Mouse (Mus musculus): Measurements from ENCODE around the gene Ick.

Ick gene

DNA sequence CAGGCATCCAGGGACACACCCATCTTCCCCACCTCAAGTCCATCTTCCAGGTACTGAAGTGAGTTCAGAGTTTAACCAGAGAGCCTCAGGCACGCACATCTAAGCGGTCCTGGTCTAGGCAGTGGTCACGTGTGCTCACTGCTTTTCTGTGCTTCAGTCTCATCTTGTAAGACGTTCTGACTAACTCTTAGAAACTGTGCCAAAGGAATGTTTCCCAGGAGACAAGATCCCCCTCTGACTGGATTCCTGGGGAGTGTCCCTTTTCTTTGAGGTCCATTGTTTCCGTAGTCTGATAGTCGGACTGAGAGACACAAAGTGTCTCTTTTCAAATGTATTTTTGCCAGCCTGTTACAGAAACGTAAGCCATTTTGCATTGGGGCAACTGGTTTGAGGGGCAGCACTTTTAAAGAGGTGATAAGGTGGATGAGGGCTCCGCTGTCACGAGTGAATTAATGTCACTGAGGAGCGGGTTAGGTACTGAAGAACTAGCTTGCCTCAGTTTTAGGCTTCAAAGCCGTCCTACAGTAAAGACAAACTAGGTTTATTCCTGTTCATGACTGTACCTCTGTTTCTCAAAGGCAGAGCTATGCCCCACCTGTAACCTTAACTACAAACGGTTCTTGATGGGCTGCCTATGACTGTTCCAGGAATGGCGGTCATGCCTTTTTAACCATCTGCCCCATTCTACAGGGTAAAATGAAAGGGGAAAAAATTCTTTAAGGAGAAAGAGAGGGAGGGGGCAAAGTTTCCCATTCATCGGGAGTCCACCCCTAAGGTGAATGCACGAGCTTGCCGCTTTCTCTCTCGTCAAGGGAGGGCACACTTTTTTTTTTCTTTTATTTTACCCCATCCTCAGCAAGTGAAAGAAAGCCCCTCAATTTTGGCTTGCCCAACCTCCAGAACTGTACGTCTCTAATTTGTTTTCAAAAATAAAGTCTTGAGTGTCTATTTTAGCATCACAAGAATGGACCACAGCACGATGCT lies 82.0 kb downstream of the Ick start:
- peak; percentile 19 for DNase-seq (ENCODE audit: low read depth, low spot score)

- DNase-seq (ENCODE audit: low read depth, low spot score) = peak; percentile 88
Measured at GRCm38 (mm10) chr9:78191736-78192135, 82.7 kb downstream of the Ick start.

GRCm38 (mm10) chr9:78193902-78194597 lies 85.1 kb downstream of the Ick start:
- DNase-seq (ENCODE audit: low read depth, low spot score) = peak; percentile 88

DNA sequence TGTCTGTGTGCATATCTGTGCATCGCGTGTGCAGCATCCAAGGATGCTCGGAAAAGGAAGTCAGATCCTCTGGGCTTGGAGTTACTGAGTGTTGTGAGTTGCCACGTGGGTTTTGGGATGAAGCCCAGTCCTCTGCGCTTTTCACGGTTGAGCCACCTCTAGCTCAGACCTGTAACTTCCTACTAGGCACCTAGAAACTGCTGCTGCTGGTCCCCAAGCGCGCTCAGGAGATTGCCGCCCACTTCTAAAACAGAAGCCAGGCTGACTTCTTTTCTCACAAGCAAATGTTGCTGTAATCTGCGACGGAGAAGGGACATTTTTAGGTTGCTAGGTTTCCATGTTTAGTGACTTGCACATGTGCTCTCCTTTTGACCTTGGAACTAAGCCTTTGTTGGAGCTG lies 86.0 kb downstream of the Ick start:
- no peak for DNase-seq (ENCODE audit: low read depth, low spot score)

- DNase-seq (ENCODE audit: low read depth, low spot score) = no peak
Measured at GRCm38 (mm10) chr9:78197801-78198200, 88.8 kb downstream of the Ick start.

DNA sequence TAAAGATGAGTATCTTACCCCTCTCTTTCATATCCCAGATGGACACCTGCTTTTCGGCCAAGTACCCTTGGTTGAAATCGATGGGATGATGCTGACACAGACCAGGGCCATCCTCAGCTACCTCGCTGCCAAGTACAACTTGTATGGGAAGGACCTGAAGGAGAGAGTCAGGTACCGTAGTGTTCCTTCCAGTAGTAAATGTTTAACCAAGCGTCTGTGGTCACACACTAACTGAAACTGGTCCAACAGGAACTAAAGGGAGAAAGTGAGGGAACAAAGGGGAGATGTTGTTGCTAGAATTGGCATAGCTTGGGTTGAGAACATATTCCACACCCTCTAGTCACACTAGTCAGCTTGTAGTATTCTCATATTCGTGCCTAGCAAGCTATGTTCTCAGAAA lies 95.2 kb downstream of the Ick start:
- no peak for DNase-seq (ENCODE audit: low read depth, low spot score)

GRCm38 (mm10) chr9:78208956-78209355 lies 100.0 kb downstream of the Ick start:
- DNase-seq (ENCODE audit: low read depth, low spot score) = no peak

DNA sequence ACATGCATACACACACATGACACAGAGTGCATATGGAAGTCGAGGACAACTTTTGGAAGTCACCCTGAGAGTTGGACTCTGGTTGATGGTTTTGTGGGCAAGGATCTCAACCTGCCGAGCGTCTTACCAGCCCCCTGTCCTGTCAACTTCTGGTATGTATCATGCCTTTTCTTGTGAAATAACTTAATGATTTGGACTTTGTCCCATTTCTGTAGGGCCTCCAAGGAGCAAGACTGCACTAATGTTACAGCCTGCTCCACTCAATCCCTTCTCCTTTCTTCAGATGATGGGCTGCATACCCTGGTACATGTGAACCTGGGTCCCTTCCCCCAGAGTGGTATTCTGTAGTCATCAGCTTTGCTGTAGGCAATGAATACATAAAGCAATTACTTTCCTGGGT lies 101.1 kb downstream of the Ick start:
- no peak for DNase-seq (ENCODE audit: low read depth, low spot score)

DNA sequence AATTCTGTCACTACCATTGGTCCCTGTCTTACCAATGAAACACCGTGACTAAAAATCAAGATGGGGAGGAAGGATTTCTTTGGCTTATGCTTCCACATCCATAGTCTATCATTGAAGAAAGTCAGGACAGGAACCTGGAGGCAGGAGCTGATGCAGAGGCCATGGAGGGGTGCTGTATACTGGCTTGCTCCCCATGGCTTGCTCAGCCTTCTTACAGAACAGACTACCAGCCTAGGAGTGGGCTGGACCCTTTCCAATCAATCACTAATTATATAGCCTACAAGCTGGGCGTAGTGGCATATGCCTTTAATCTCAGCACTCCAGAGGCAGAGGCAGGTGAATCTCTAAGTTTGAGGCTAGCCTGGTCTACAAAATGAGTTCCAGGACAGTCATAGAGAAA lies 101.8 kb downstream of the Ick start:
- no peak for DNase-seq (ENCODE audit: low read depth, low spot score)

DNA sequence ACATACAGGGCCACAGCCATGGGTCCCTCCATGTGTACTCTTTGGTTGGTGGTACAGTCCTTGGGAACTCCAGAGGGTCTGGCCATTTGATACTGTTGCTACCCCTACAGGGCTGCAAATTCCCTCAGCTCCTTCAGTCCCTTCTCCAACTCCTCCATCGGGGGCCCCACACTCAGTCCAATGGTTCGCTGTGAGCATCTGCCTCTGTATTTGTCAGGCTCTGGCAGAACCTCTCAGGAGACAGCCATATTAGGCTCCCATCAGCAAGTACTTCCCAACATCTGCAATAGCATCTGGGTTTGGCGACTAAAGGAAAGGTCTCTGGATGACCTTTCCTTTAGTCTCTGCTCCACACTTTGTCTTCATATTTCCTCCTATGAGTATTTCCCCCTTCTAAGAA lies 102.5 kb downstream of the Ick start:
- no peak for DNase-seq (ENCODE audit: low read depth, low spot score)

- no peak for DNase-seq (ENCODE audit: low read depth, low spot score)
Measured at GRCm38 (mm10) chr9:78212341-78213049, 103.5 kb downstream of the Ick start.

GRCm38 (mm10) chr9:78217074-78217473 lies 108.1 kb downstream of the Ick start:
- DNase-seq (ENCODE audit: low read depth, low spot score) = no peak

Data from CD4-positive, CD25-positive, alpha-beta regulatory T cell, adult 2 months (primary cell).